Mouse (Mus musculus) limb, embryonic 12.5 days (tissue): ENCODE measurements around the gene Tigar. TPM values are rescaled to one million over a fixed set of nuclear protein-coding genes. Genes with fewer than 3 reads are reported as not detected.

Experiments used
- ATAC-seq: fragments of 200-750 bp; cut with Nextera tagmentation; 2 replicates; pipeline ENCODE4 v1.8.0; 2017; ENCODE audit warnings: low read depth, moderate TSS enrichment; ENCODE audit not compliant: insufficient number of reproducible peaks, insufficient read depth, low FRiP score, low TSS enrichment
- H3K27ac ChIP-seq: fragments of 300-500 bp; sonication (generic); 2 replicates; pipeline ENCODE4 v1.5.1; 2016; ENCODE audit warnings: mild to moderate bottlenecking, moderate library complexity
- H3K27me3 ChIP-seq: fragments of 300-500 bp; sonication (generic); 2 replicates; pipeline ENCODE4 v1.6.1; 2016; ENCODE audit warnings: mild to moderate bottlenecking, moderate library complexity
- H3K36me3 ChIP-seq: fragments of 300-500 bp; sonication (generic); 2 replicates; pipeline ENCODE4 v1.6.1; 2016; ENCODE audit warnings: mild to moderate bottlenecking, moderate library complexity
- H3K4me1 ChIP-seq: fragments of 300-500 bp; sonication (generic); replicated peaks from 2 replicates; pipeline ENCODE4 v1.6.1; 2016
- H3K4me2 ChIP-seq: fragments of 300-500 bp; sonication (generic); 2 replicates; pipeline ENCODE4 v1.6.1; 2016; ENCODE audit warnings: mild to moderate bottlenecking, moderate library complexity
- H3K4me3 ChIP-seq: fragments of 300-500 bp; sonication (generic); replicated peaks from 2 replicates; pipeline ENCODE4 v1.5.1; 2016; ENCODE audit warnings: mild to moderate bottlenecking
- H3K9ac ChIP-seq: fragments of 300-500 bp; sonication (generic); replicated peaks from 2 replicates; pipeline ENCODE4 v1.6.1; 2016; ENCODE audit warnings: mild to moderate bottlenecking, moderate library complexity
- H3K9me3 ChIP-seq: fragments of 300-500 bp; sonication (generic); 2 replicates; pipeline ENCODE4 v1.6.1; 2016; ENCODE audit warnings: mild to moderate bottlenecking, moderate library complexity
- WGBS: fragments of 180-500 bp; shearing (Covaris S2); methylation state at CpG from one replicate; pipeline ENCODE4 v1.1.7; 2016; 5-methylcytosine and 5-hydroxymethylcytosine counted together
- polyA plus RNA-seq: library from polyadenylated mRNA; unstranded; fragments of >200 nt; fragmentation: Nextera tagmentation; extraction: Ambion mirVana; gene quantifications from 2 replicates; pipeline ENCODE4 v1.2.1, GENCODE M21; 2016

The Tigar gene
- polyA plus RNA-seq, 1 experiment from 2014 or later: 3.7 TPM

DNA sequence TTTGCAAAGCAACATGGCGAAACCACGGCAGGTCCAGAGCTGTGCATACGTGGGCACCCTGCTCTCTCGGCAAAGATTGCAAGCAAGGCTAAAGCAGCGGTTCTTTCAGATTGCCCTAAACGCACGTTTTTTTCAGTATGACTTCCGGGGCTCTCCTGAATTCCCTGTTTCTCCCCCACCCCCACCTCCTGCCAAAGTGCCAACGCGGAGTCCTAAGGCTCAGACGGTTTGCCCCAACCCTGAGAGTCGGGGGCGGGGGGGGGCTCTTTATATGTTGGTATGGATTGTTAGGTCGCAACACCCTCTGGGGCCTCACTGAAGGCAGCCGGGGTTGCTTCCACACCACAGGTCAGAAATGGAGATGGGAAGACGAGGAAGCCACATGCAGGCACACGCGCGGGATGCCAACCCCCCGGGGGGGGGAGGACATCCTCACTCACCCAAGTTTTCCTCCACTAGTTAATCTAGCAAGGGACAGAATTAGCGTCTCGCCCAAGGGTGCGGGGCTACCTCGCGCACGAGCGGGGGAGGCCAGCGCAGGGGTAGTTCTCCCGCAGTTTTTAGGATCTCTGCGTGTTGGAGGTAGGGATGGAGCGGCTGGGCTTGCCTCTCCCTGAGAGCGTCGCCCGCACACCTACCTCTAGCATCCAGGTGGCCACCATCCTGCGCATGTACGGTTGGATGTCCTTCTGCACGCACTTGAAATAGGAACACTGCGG is 40.7 kb upstream of the Tigar start:
- under 1% methylated on average over 38 of the region's 38 CpGs for WGBS
- H3K9me3 ChIP-seq: no peaks in the 10 kb centered on the region
- peak overlapping the region; percentile 98 for H3K9ac ChIP-seq
- peak overlapping the region; percentile 86 for H3K4me2 ChIP-seq
- H3K36me3 ChIP-seq: peaks cover 25% of the 10 kb centered on the region
- H3K4me3 ChIP-seq: peak overlapping the region; percentile 88
- ATAC-seq: no peak
- H3K27ac ChIP-seq: peak overlapping the region; percentile 98
- no peaks in the 10 kb centered on the region for H3K27me3 ChIP-seq
- H3K4me1 ChIP-seq: peaks cover 60% of the 10 kb centered on the region

DNA sequence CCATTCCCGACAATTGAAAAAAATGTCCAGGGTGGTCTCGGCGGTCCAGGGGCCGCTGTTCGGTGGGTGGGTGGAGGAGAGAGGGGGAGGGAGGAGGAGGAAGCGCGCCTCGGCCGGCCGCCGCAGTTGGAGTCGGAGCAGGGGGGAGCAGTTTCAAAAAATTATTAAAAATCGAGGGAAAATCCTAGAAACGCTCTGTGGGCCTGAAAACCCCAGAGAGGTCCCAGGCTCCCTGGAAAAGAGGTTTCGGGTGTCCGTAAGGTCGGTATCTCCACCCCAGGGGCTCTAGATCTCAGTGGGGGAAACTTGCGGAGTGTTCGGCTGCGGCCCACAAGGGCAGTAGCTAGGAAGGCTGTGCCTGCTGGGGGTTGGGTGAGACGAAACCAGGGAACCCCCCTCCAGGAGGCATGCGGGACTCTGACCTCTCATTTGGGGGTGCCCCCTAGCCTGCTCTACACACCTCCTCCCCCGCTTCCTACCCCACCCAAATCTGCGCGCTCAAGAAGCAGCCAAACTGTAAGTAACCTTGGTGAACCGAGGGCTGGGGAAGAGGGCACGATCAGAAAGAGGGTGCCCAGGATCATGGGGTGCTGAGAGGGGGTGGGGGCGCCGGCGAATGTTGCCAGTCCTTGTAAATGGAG is 40.1 kb upstream of the Tigar start:
- H3K4me1 ChIP-seq: peaks cover 66% of the 10 kb centered on the region
- under 1% methylated on average over 30 of the region's 30 CpGs for WGBS
- peak overlapping the region; percentile 88 for H3K4me3 ChIP-seq
- peak overlapping the region; percentile 98 for H3K9ac ChIP-seq
- ATAC-seq: no peak
- peaks cover 32% of the 10 kb centered on the region for H3K36me3 ChIP-seq
- H3K9me3 ChIP-seq: no peaks in the 10 kb centered on the region
- peak overlapping the region; percentile 86 for H3K4me2 ChIP-seq
- no peaks in the 10 kb centered on the region for H3K27me3 ChIP-seq
- peak overlapping the region; percentile 98 for H3K27ac ChIP-seq

DNA sequence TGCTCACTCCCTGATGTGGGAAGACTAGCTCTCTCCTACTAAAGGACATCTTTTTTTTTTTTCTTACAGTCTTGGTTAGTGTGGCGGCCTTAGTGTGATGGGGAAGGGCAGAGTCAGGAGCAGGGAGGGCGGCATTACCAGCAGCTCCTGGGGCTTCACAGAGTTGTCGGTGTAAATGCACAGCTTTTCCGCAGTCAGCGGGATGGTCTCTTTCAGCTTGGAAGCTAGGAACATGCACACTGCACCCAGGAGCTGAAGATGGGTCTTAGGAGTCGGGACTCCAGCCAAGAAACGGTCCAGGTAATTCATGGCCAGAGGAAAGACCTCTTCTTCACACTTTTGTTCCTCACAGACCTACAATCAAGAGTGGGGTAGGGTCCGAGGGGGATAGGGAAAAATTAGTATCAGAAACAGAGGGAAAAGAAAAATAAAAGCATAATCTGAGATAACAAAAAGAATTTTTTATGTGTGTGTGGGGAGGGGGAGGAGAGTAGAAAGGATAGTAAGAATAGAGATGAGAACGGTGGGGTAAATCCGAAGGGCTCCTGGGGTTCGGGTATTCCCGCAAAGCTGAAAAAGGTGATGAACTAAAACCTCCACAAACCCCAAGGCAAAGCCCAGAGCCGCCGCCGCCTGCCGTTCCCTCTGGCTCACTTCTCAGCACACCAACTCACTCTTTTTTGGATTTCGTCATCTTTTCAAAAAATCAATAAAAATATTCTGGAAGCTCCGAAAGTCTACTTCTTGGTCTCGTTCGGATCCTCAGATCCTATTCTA is 39.4 kb upstream of the Tigar start:
- peaks cover 39% of the 10 kb centered on the region for H3K36me3 ChIP-seq
- H3K4me1 ChIP-seq: peaks cover 66% of the 10 kb centered on the region
- H3K9ac ChIP-seq: peak overlapping the region; percentile 98
- H3K9me3 ChIP-seq: no peaks in the 10 kb centered on the region
- no peaks in the 10 kb centered on the region for H3K27me3 ChIP-seq
- peak overlapping the region; percentile 86 for H3K4me2 ChIP-seq
- no peak for ATAC-seq
- peak overlapping the region; percentile 88 for H3K4me3 ChIP-seq
- WGBS: 5% methylated on average over 20 of the region's 20 CpGs
- peak overlapping the region; percentile 98 for H3K27ac ChIP-seq

DNA sequence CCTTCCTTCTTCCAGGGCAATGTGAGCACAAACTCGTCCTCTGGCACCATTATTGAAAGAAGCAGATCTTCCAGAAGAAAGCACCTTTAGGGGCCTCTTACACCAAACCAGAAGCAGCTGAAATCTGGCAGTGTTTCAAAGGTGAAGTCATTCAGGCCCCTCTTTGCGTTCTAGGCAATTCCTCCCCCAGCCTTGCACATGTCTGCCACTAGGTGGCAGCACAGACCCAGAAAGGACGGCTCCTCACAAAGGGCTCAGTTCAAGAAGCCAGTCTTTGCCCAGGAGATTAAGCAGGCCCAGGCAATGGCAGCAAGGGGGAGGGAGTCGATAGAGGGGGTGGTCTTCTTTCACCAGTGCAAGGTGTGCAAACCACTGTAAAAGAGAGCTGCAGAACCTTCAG is 38.3 kb upstream of the Tigar start:
- Histone ChIP-seq H3K4me2 (peak overlapping the region; percentile 86), H3K9me3 (no peaks in the 10 kb centered on the region), H3K4me3 (peak overlapping the region; percentile 88), H3K9ac (no peak overlapping the region), H3K27ac (peak overlapping the region; percentile 98), H3K4me1 (peaks cover 67% of the 10 kb centered on the region), H3K36me3 (peaks cover 50% of the 10 kb centered on the region), H3K27me3 (no peaks in the 10 kb centered on the region)
- 2% methylated on average over 4 of the region's 4 CpGs for WGBS
- ATAC-seq: peak; percentile 18; the same call in 1 of the 2 replicates

DNA sequence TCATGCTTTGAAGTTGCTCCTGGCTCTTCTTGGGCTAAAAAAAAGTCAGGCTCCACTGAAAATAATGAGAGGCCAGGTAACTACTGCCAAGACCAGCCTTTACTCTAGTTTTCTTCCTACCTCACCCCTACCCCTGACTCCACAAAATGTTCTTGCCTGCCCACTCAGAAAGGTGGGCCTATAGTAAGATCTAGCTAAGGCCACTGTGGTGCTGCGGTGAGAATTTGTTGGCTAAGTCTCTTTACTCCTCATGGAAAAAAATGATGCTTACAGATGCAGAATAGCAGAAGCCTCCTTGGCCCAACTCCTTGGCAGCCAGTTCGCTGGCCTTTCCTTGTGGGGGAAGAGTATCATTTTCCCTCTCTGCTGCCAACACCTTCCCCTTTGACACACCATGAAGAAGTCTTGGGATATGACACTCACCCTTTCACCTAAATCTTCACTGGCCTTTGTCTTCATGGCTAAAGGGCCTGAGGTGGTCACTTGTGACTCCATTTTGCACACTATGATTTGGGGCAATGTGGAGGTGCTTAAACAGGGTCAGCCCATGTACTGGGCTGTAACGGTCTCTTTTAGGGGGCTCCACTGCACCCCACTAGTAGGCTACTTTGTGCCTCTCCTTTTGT is 37.1 kb upstream of the Tigar start:
- WGBS: 92% methylated on average over 3 of the region's 3 CpGs
- Histone ChIP-seq H3K27me3 (no peaks in the 10 kb centered on the region), H3K9ac (no peak overlapping the region), H3K4me1 (peaks cover 62% of the 10 kb centered on the region), H3K4me2 (no peak overlapping the region), H3K9me3 (no peaks in the 10 kb centered on the region), H3K36me3 (peaks cover 56% of the 10 kb centered on the region), H3K27ac (no peak overlapping the region), H3K4me3 (no peak overlapping the region)
- no peak for ATAC-seq

DNA sequence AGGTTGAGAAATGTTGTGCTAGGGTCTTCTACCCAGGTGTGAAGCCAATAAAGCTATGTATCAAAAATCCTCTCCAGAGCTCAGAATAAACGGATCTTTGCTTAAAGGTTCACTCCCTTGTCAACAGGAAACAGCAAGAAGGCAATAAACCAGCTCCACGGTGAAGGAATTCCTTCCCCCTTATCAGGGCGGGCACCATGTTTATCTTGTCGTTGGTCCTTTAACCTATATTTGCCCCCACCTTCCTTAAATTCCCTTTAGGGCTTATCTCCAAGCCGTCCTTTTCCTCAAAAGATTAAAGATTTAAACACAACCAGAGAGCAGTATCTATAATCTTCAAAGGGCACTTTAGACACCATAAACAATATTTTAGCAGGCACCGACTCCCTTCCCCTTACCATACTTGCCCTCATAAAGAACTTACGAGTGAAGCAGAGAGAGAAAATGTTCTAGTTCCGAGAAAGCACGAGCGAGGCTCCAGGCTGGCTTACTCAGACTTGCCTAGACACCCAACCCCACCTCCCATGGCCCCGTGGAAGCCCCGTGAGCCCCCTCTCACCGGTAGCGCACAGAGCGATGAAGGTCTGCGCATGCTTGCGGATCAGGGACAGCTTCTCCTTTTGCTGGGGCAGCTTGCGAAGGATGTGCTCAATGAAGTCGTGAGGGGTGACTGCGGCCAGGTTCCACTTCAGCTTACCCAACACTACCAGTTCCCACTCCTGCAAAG is 36.3 kb upstream of the Tigar start:
- Histone ChIP-seq H3K9me3 (no peaks in the 10 kb centered on the region), H3K4me3 (no peak overlapping the region), H3K36me3 (peaks cover 64% of the 10 kb centered on the region), H3K4me1 (peaks cover 58% of the 10 kb centered on the region), H3K9ac (no peak overlapping the region), H3K27me3 (no peaks in the 10 kb centered on the region), H3K27ac (no peak overlapping the region), H3K4me2 (no peak overlapping the region)
- no peak for ATAC-seq
- 62% methylated on average over 20 of the region's 20 CpGs for WGBS

DNA sequence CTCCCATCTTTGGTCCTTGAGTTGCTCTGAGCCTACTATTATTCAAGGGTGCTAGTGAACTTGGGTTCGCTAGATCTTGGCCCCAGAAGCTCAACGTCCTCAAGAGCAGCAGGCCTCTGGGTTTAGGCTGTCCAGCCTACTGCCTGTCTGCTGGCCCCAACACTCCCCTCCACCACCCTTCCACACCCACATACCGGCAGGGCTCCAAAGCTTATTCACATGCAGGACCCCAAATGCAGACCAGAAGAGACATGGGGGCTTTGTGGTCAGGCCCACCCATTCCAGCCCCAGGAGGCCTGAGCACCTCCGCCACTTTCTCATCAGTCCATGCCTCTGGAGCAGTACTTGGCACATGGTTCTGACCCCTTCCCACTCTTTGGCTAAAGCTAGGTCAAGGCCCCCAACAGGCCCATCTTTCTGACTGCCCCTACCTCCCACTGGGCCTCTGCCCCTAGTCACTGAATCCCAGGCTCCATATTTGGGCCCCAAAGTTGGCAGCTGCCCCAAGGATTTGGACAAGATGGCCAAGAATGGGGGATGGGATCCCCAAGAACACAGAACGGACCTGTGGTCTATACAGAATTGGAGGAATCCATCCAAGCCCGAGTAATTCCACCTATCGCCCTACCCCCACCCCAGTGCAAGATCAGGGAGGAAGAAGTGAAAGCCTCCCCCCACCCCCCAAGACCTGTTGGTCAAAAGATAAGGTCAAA is 34.4 kb upstream of the Tigar start:
- Histone ChIP-seq H3K4me1 (peaks cover 58% of the 10 kb centered on the region), H3K4me3 (no peak overlapping the region), H3K36me3 (peaks cover 83% of the 10 kb centered on the region), H3K4me2 (no peak overlapping the region), H3K9me3 (no peaks in the 10 kb centered on the region), H3K27ac (peak overlapping the region; percentile 45; the same call in 1 of the 2 replicates), H3K9ac (peak overlapping the region; percentile 27; the same call in 1 of the 2 replicates), H3K27me3 (no peaks in the 10 kb centered on the region)
- 88% methylated on average over 7 of the region's 7 CpGs for WGBS
- ATAC-seq: no peak

DNA sequence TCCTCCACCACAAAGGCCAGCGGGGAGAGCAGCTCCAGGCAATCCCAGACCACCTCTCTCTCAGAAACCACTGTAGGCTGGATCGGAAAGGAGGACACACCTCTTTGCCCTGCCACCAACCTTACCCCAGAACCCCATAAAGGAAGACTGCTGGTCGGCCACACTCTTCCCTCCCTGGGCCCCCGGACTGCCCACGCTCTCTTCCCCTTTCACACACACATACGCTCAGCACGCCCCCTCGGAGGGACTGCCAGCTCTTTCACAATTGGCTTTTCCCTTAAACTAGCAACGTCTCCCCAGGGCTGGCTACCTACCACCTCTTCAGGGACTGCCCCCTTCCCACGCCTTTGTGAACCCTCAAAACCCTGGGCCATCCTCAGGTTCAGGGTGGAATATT is 33.8 kb upstream of the Tigar start:
- Histone ChIP-seq H3K4me1 (peaks cover 53% of the 10 kb centered on the region), H3K36me3 (peaks cover 86% of the 10 kb centered on the region), H3K27me3 (no peaks in the 10 kb centered on the region), H3K4me3 (no peak overlapping the region), H3K9ac (no peak overlapping the region), H3K9me3 (no peaks in the 10 kb centered on the region), H3K27ac (peak overlapping the region; percentile 45), H3K4me2 (no peak overlapping the region)
- 83% methylated on average over 10 of the region's 10 CpGs for WGBS
- no peak for ATAC-seq

DNA sequence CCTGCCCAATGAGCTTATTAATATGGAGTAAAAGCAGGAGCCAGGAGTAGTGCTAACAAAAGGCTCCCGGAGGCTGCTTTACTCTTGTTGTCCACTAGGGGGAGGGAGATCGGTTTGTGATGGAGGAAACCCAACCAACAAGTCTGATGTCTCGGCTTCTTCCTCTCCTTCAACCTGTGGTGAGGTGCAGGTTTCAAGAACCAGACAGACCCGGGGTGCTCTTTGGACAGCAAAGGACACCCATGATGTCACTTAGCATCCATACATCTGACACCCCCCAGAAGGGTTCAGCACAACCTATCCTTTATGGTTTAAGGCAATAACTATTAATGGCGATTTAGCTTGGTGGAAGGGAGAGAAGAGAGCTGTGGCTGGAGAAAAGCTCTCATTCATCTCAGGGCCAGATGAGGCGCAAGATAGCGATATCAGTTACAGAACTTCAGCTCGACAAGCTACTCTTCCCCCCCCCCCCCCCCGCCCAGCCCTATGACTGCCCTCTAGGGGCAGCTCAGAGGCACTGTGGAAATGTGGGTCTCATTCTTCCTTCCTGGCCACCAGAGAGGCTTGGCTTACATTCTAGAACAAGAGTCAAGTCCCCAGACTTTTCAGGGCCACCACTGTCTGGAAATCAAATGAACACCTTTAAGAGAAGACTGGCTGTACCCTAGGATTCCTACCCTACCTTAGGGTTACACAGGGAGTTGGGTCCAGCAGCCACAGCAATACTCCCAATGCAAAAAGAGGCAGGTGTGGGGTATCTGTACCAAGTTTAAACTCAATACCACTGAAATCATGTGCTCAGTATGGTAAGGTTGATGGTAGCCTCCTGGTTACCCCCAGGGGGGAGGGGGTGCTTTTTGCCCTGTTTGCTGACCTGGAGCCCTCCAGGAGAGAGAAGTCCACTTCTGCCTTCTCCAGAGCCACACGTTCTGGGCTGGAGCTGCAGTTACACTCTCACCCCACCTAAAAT is 33.1 kb upstream of the Tigar start:
- Histone ChIP-seq H3K4me1 (peaks cover 49% of the 10 kb centered on the region), H3K27ac (peak overlapping the region; percentile 45), H3K27me3 (no peaks in the 10 kb centered on the region), H3K9ac (no peak overlapping the region), H3K4me2 (no peak overlapping the region), H3K9me3 (no peaks in the 10 kb centered on the region), H3K4me3 (no peak overlapping the region), H3K36me3 (peaks cover 92% of the 10 kb centered on the region)
- WGBS: 27% methylated on average over 10 of the region's 10 CpGs
- ATAC-seq: no peak
